Mouse (Mus musculus) forebrain, embryonic 11.5 days (tissue): ENCODE data around the gene Tmem258. TPM values are rescaled to one million over a fixed set of nuclear protein-coding genes. Genes with fewer than 3 reads are reported as not detected.

ENCODE experiments used
- ATAC-seq: fragments of 200-750 bp; cut with Nextera tagmentation; replicated peaks from 2 replicates; pipeline ENCODE4 v1.8.0; 2017; ENCODE audit warnings: moderate TSS enrichment; ENCODE audit not compliant: low FRiP score
- DNase-seq: peaks from one replicate; pipeline ENCODE4 v3.0.0-alpha.2; 2017; ENCODE audit warnings: low spot score
- H3K27ac ChIP-seq: fragments of 300-500 bp; sonication (generic); 2 replicates; pipeline ENCODE4 v1.5.1; 2014; ENCODE audit warnings: low read depth, low read length
- H3K27me3 ChIP-seq: fragments of 300-500 bp; sonication (generic); 2 replicates; pipeline ENCODE4 v1.6.1; 2014; ENCODE audit warnings: mild to moderate bottlenecking, low read length, mixed read lengths; ENCODE audit not compliant: control insufficient read depth, insufficient read depth
- H3K36me3 ChIP-seq: fragments of 300-500 bp; sonication (generic); 2 replicates; pipeline ENCODE4 v1.6.1; 2014; ENCODE audit warnings: mild to moderate bottlenecking, low read length, moderate library complexity, mixed read lengths; ENCODE audit not compliant: control insufficient read depth, insufficient read depth
- H3K4me1 ChIP-seq: fragments of 300-500 bp; sonication (generic); replicated peaks from 2 replicates; pipeline ENCODE4 v1.6.1; 2014; ENCODE audit warnings: low read length, mixed read lengths; ENCODE audit not compliant: control insufficient read depth, insufficient read depth
- H3K4me2 ChIP-seq: fragments of 300-500 bp; sonication (generic); 2 replicates; pipeline ENCODE4 v1.6.1; 2014; ENCODE audit warnings: low read depth, mild to moderate bottlenecking, low read length, moderate library complexity, mixed read lengths; ENCODE audit not compliant: severe bottlenecking
- H3K4me3 ChIP-seq: fragments of 300-500 bp; sonication (generic); 2 replicates; pipeline ENCODE4 v1.5.1; 2014; ENCODE audit warnings: low read depth, low read length
- H3K9ac ChIP-seq: fragments of 300-500 bp; sonication (generic); 2 replicates; pipeline ENCODE4 v1.6.1; 2014; ENCODE audit warnings: low read length
- H3K9me3 ChIP-seq: fragments of 300-500 bp; sonication (generic); 2 replicates; pipeline ENCODE4 v1.6.1; 2016; ENCODE audit warnings: low read length, mixed read lengths; ENCODE audit not compliant: control insufficient read depth
- WGBS: fragments of 180-500 bp; shearing (Covaris S2); extraction: QIAGEN DNeasy Blood & Tissue Kit; methylation state at CpG from one replicate; pipeline ENCODE4 v1.1.7; 2014; 5-methylcytosine and 5-hydroxymethylcytosine counted together
- polyA plus RNA-seq: library from polyadenylated mRNA; unstranded; fragments of >200 nt; fragmentation: Nextera tagmentation; extraction: Ambion mirVana; gene quantifications from 2 replicates; pipeline ENCODE4 v1.2.1, GENCODE M21; 2014

Tmem258 gene
- polyA plus RNA-seq, 1 experiment from 2014 or later, result 330 TPM

- WGBS, result 93% methylated on average over 7 of the region's 7 CpGs
- Histone ChIP-seq H3K4me2 (no peak overlapping the region), H3K27ac (no peak overlapping the region), H3K9me3 (no peaks in the 10 kb centered on the region), H3K4me1 (peaks cover 14% of the 10 kb centered on the region; the same call in 1 of the 2 replicates), H3K9ac (no peak overlapping the region), H3K27me3 (no peaks in the 10 kb centered on the region), H3K4me3 (no peak overlapping the region), H3K36me3 (peaks cover 7% of the 10 kb centered on the region)
- ATAC-seq (no peak), DNase-seq (no peak)
Observed at GRCm38 (mm10) chr19:10181225-10181624, 22.6 kb upstream of the Tmem258 start.

GRCm38 (mm10) chr19:10182142-10182541, 21.7 kb upstream of the Tmem258 start:
- peak overlapping the region; percentile 46; the same call in 1 of the 2 replicates for H3K9ac ChIP-seq
- ATAC-seq, result no peak

GRCm38 (mm10) chr19:10182670-10183298, 21.0 kb upstream of the Tmem258 start, which contains the start of gene Fads1:
TSS of gene Fads1 (plus strand) at chr19:10182888.
- H3K9ac ChIP-seq, result peak within 1 kb of the TSS; percentile 99
- H3K4me1 ChIP-seq, result peaks cover 14% of the 10 kb centered on the region; the same call in 1 of the 2 replicates
- H3K4me2 ChIP-seq, result peak within 1 kb of the TSS; percentile 76
- WGBS, result 0% methylated on average over 69 of the region's 70 CpGs
- H3K36me3 ChIP-seq, result peaks cover 11% of the 10 kb centered on the region
- H3K27me3 ChIP-seq, result no peaks in the 10 kb centered on the region
- DNase-seq (peak; percentile 97), ATAC-seq (peak; percentile 98)
- no peaks in the 10 kb centered on the region for H3K9me3 ChIP-seq
- H3K4me3 ChIP-seq, result peak within 1 kb of the TSS; percentile 96
- H3K27ac ChIP-seq, result peak within 1 kb of the TSS; percentile 90

More at GRCm38 (mm10) chr19:10182142-10182541, 21.7 kb upstream of the Tmem258 start:
- WGBS, result 40% methylated on average over 7 of the region's 7 CpGs
- Histone ChIP-seq H3K27ac (peak overlapping the region; percentile 53; the same call in 1 of the 2 replicates), H3K4me1 (peaks cover 14% of the 10 kb centered on the region; the same call in 1 of the 2 replicates), H3K36me3 (peaks cover 11% of the 10 kb centered on the region), H3K27me3 (no peaks in the 10 kb centered on the region), H3K4me3 (peak overlapping the region; percentile 96), H3K4me2 (peak overlapping the region; percentile 76; the same call in 1 of the 2 replicates), H3K9me3 (no peaks in the 10 kb centered on the region)
- no peak for DNase-seq

- H3K9me3 ChIP-seq, result no peaks in the 10 kb centered on the region
- H3K27ac ChIP-seq, result peak overlapping the region; percentile 90
- peak overlapping the region; percentile 96 for H3K4me3 ChIP-seq
- ATAC-seq (peak; percentile 63), DNase-seq (peak; percentile 67)
- peak overlapping the region; percentile 76 for H3K4me2 ChIP-seq
- H3K4me1 ChIP-seq, result peaks cover 14% of the 10 kb centered on the region; the same call in 1 of the 2 replicates
- no peaks in the 10 kb centered on the region for H3K27me3 ChIP-seq
- H3K36me3 ChIP-seq, result peaks cover 13% of the 10 kb centered on the region
- under 1% methylated on average over 35 of the region's 35 CpGs for WGBS
- peak overlapping the region; percentile 99 for H3K9ac ChIP-seq
Observed at GRCm38 (mm10) chr19:10183299-10183983, 20.4 kb upstream of the Tmem258 start.

- Histone ChIP-seq H3K27ac (peak overlapping the region; percentile 90; the same call in 1 of the 2 replicates), H3K27me3 (no peaks in the 10 kb centered on the region), H3K36me3 (peaks cover 19% of the 10 kb centered on the region), H3K4me3 (peak overlapping the region; percentile 96), H3K9me3 (no peaks in the 10 kb centered on the region), H3K4me1 (peaks cover 14% of the 10 kb centered on the region; the same call in 1 of the 2 replicates), H3K4me2 (peak overlapping the region; percentile 76), H3K9ac (peak overlapping the region; percentile 99)
- no peak for DNase-seq
- WGBS, result 6% methylated on average over 12 of the region's 12 CpGs
- ATAC-seq, result peak; percentile 44
Observed at GRCm38 (mm10) chr19:10184096-10184495, 19.7 kb upstream of the Tmem258 start.

- Histone ChIP-seq H3K36me3 (peaks cover 29% of the 10 kb centered on the region), H3K27me3 (no peaks in the 10 kb centered on the region), H3K9me3 (no peaks in the 10 kb centered on the region), H3K4me2 (no peak overlapping the region), H3K4me1 (peaks cover 14% of the 10 kb centered on the region; the same call in 1 of the 2 replicates), H3K4me3 (no peak overlapping the region), H3K27ac (no peak overlapping the region), H3K9ac (no peak overlapping the region)
- 91% methylated on average over 3 of the region's 3 CpGs for WGBS
- no peak for ATAC-seq
- DNase-seq, result no peak
Observed at GRCm38 (mm10) chr19:10185876-10186275, 17.9 kb upstream of the Tmem258 start.

GRCm38 (mm10) chr19:10186569-10186968, 17.2 kb upstream of the Tmem258 start:
- Histone ChIP-seq H3K4me1 (peaks cover 14% of the 10 kb centered on the region; the same call in 1 of the 2 replicates), H3K27ac (no peak overlapping the region), H3K36me3 (peaks cover 33% of the 10 kb centered on the region), H3K9ac (no peak overlapping the region), H3K27me3 (no peaks in the 10 kb centered on the region), H3K4me2 (no peak overlapping the region), H3K4me3 (no peak overlapping the region), H3K9me3 (no peaks in the 10 kb centered on the region)
- ATAC-seq (no peak), DNase-seq (no peak)
- WGBS, result 96% methylated on average over 8 of the region's 8 CpGs

GRCm38 (mm10) chr19:10188281-10188811, 15.5 kb upstream of the Tmem258 start:
- Histone ChIP-seq H3K4me3 (no peak overlapping the region), H3K27ac (no peak overlapping the region), H3K4me1 (peaks cover 14% of the 10 kb centered on the region; the same call in 1 of the 2 replicates), H3K9ac (no peak overlapping the region), H3K9me3 (no peaks in the 10 kb centered on the region), H3K27me3 (no peaks in the 10 kb centered on the region), H3K36me3 (peaks cover 40% of the 10 kb centered on the region), H3K4me2 (no peak overlapping the region)
- no peak for ATAC-seq
- 82% methylated on average over 10 of the region's 10 CpGs for WGBS
- no peak for DNase-seq
